In genomic region chr17:83854284-83854918, GRCm38 (mm10) we compare ENCODE assay signal across 9 mouse cellular contexts. TPM values are rescaled to one million over a fixed set of nuclear protein-coding genes. Genes with fewer than 3 reads are reported as not detected.
DNase-seq lines count a peak whose midpoint lies in the region; ATAC-seq and TF ChIP-seq lines count a peak whose summit lies in the region.
"Had no signal": no experiment of that assay in that cellular context is flagged by ENCODE, and none has a peak within 500 bp of the region (broad histone marks: within the 10 kb centered on the region; RNA-seq: fewer than 3 reads in every experiment).

No protein-coding gene starts in this region.

- no peaks in the 10 kb centered on the region for H3K36me3 ChIP-seq in kidney, adult 2 months (ENCODE audit: control insufficient read depth, insufficient read depth, low read length)
- no peaks in the 10 kb centered on the region for H3K36me3 ChIP-seq in ES-E14 (ENCODE audit: control insufficient read depth, insufficient read depth, low read length, poor library complexity, severe bottlenecking)
- H3K36me3 ChIP-seq in embryonic facial prominence, embryonic 10.5 days (replicated peaks) = no peaks in the 10 kb centered on the region
- no peaks in the 10 kb centered on the region for H3K36me3 ChIP-seq in liver, embryonic 12.5 days
- H3K36me3 ChIP-seq: limb, embryonic 15.5 days had no signal

- no peak overlapping the region for H3K27ac ChIP-seq in kidney, adult 2 months (ENCODE audit: insufficient read depth, low read depth, low read length)
- H3K27ac ChIP-seq in ES-E14 (ENCODE audit: insufficient read depth, low read depth, low read length, poor library complexity, severe bottlenecking) = no peak overlapping the region
- H3K27ac ChIP-seq in embryonic facial prominence, embryonic 10.5 days (replicated peaks) = no peak overlapping the region
- H3K27ac ChIP-seq in liver, embryonic 12.5 days = peak overlapping the region; percentile 48; the same call in 1 of the 2 replicates
- H3K27ac ChIP-seq: limb, embryonic 15.5 days had no signal

- no peak for TF ChIP-seq POLR2A in kidney, adult 2 months (IDR thresholded peaks at IDR 0.05; ENCODE audit: low read depth, low read length)

- in situ Hi-C loops in ES-E14 (cut with MboI; ENCODE audit: low sequenced_read_pairs in 2 of 2, unreplicated experiment in 2 of 2) = loop anchor here in 1 of 2 experiments (10.0 kb wide), 2 partner anchors 230 to 580 kb away; no protein-coding TSS in a partner anchor

- peak overlapping the region; percentile 71 for H3K4me2 ChIP-seq in liver, embryonic 12.5 days
- H3K4me2 ChIP-seq: limb, embryonic 15.5 days had no signal

- H3K4me3 ChIP-seq in kidney, adult 2 months (ENCODE audit: insufficient read depth, low read depth, low read length) = no peak overlapping the region
- peak overlapping the region in 1 of 2 experiments; percentile 55; a peak in 3 of 4 replicates for H3K4me3 ChIP-seq in ES-E14 (ENCODE audit: insufficient read depth in 1 of 2, low read depth in 1 of 2, low read length in 2 of 2, poor library complexity in 1 of 2, severe bottlenecking in 1 of 2)
- no peak overlapping the region for H3K4me3 ChIP-seq in embryonic facial prominence, embryonic 10.5 days
- H3K4me3 ChIP-seq in liver, embryonic 12.5 days = peak overlapping the region; percentile 46
- H3K4me3 ChIP-seq: limb, embryonic 15.5 days had no signal

- no peak for TF ChIP-seq CTCF in kidney, adult 2 months (conservative IDR thresholded peaks at IDR 0.05; ENCODE audit: insufficient read depth, insufficient read length, low read depth, low read length)

- peak; percentile 87 for ATAC-seq in liver, embryonic 12.5 days

- H3K4me1 ChIP-seq in kidney, adult 2 months (ENCODE audit: control insufficient read depth, insufficient read depth, low read length) = no peaks in the 10 kb centered on the region
- H3K4me1 ChIP-seq in ES-E14 (ENCODE audit: control insufficient read depth in 2 of 2, insufficient read depth in 2 of 2, low read length in 2 of 2, poor library complexity in 1 of 2) = peaks cover 0 to 3% of the 10 kb centered on the region in 2 experiments; a peak in 1 of 4 replicates
- peaks cover 16% of the 10 kb centered on the region for H3K4me1 ChIP-seq in embryonic facial prominence, embryonic 10.5 days
- peaks cover 55% of the 10 kb centered on the region for H3K4me1 ChIP-seq in liver, embryonic 12.5 days

- H3K9me3 ChIP-seq in ES-E14 (ENCODE audit: control insufficient read depth, insufficient read depth, low read depth, low read length) = no peaks in the 10 kb centered on the region
- no peaks in the 10 kb centered on the region for H3K9me3 ChIP-seq in embryonic facial prominence, embryonic 10.5 days
- H3K9me3 ChIP-seq in liver, embryonic 12.5 days (replicated peaks) = no peaks in the 10 kb centered on the region
- H3K9me3 ChIP-seq: limb, embryonic 15.5 days had no signal

- WGBS in kidney, adult 2 months = 58% methylated on average over 12 of the region's 12 CpGs
- 45% methylated on average over 12 of the region's 12 CpGs for WGBS in embryonic facial prominence, embryonic 10.5 days
- WGBS in liver, embryonic 12.5 days (ENCODE audit: insufficient replicate concordance) = 37% methylated on average over 12 of the region's 12 CpGs

- H3K27me3 ChIP-seq in kidney, adult 2 months (replicated peaks; ENCODE audit: control insufficient read depth, insufficient read depth, low read length) = no peaks in the 10 kb centered on the region
- H3K27me3 ChIP-seq in embryonic facial prominence, embryonic 10.5 days (replicated peaks; ENCODE audit: low read depth, poor library complexity, severe bottlenecking) = 0 out of 2 replicates have a peak, but pooled peaks cover 4% of the 10 kb centered on the region
- H3K27me3 ChIP-seq in liver, embryonic 12.5 days (replicated peaks) = no peaks in the 10 kb centered on the region
- H3K27me3 ChIP-seq: limb, embryonic 15.5 days had no signal

- H3K9ac ChIP-seq in ES-E14 (ENCODE audit: insufficient read depth, low read depth, low read length, poor library complexity, severe bottlenecking) = no peak overlapping the region
- peak overlapping the region; percentile 56 for H3K9ac ChIP-seq in liver, embryonic 12.5 days
- H3K9ac ChIP-seq: limb, embryonic 15.5 days had no signal

- DNase-seq in kidney, adult 2 months = peak; percentile 33
- DNase-seq in kidney, adult 18-20 months = no peak
- peak; percentile 72 for DNase-seq in ES-E14 (ENCODE audit: low read depth, low spot score)
- peak; percentile 49 for DNase-seq in embryonic facial prominence, embryonic 10.5 days (ENCODE audit: low spot score)
- peak; percentile 51 to 60 for DNase-seq in spleen, postnatal 36 days (ENCODE audit: low spot score in 2 of 2)
- DNase-seq in right cerebral cortex, postnatal 14 days = no peak
- no peak for DNase-seq in cerebellum, postnatal 25 days

TF ChIP-seq in ES-E14, 5 proteins besides CTCF, POLR2A, EP300 and RAD21:
- no peak for TF ChIP-seq ZC3H11A (IDR thresholded peaks at IDR 0.05; ENCODE audit: borderline replicate concordance, low read depth, low read length)
- TF ChIP-seq HCFC1 (IDR thresholded peaks at IDR 0.05; ENCODE audit: borderline replicate concordance, insufficient read depth, low read length) = no peak
- TF ChIP-seq ZNF384 (IDR thresholded peaks at IDR 0.05; ENCODE audit: low read depth, low read length) = no peak
- TF ChIP-seq MAFK (IDR thresholded peaks at IDR 0.05; ENCODE audit: insufficient read depth, low read depth, low read length) = no peak
- TF ChIP-seq CHD2 (IDR thresholded peaks at IDR 0.05; ENCODE audit: low read depth, low read length) = no peak

RNA-seq across cellular contexts. Expression of gene Haao, which starts 6.6 kb away (rescaled TPM):
- polyA plus RNA-seq in kidney, adult 2 months (2012; rRNA removed) = 201 and 213 TPM in 2 replicates
- total RNA-seq in ES-E14 (2012; rRNA removed) = 0.54 and 0.79 TPM in 2 replicates
- not detected in 2 replicates for polyA plus RNA-seq in embryonic facial prominence, embryonic 10.5 days (2016; fragmentation: Nextera tagmentation; extraction: Ambion mirVana)
- polyA plus RNA-seq in liver, embryonic 12.5 days (2016; fragmentation: Nextera tagmentation; extraction: Ambion mirVana) = 7.1 and 7.7 TPM in 2 replicates

Comparison
In these comparisons a context has a peak if more than half of its experiments do, and no peak if none do; other contexts are left out.
1. DNase-seq: peak in kidney, adult 2 months (single experiment), ES-E14 (single experiment), embryonic facial prominence, embryonic 10.5 days (single experiment) and spleen, postnatal 36 days (2 of 2); none in kidney, adult 18-20 months (single experiment), right cerebral cortex, postnatal 14 days (single experiment) and cerebellum, postnatal 25 days (0 of 2).
2. RNA of gene Haao, which starts 6.6 kb away (polyA plus RNA-seq): 201 to 213 TPM in kidney, adult 2 months; 7.1 to 7.7 TPM in liver, embryonic 12.5 days and not detected in embryonic facial prominence, embryonic 10.5 days; every median in the first group is over 10 times any median in the second.